Mouse (Mus musculus) cerebellum, postnatal 10 days (tissue): ENCODE data around the gene Pqlc2.

Experiments used
- DNase-seq, 2 experiments: peaks; one replicate each; pipeline ENCODE4 v3.0.0; 2021; ENCODE audit warnings: mixed read lengths in 2 of 2

Gene Pqlc2

GRCm38 (mm10) chr4:139302241-139302640 lies 8.3 kb downstream of the Pqlc2 start:
- no peak for DNase-seq

GRCm38 (mm10) chr4:139301780-139302179 lies 8.7 kb downstream of the Pqlc2 start:
- no peak for DNase-seq

GRCm38 (mm10) chr4:139298671-139299366 lies 11.7 kb downstream of the Pqlc2 start:
- DNase-seq = peak in 1 of 2 experiments; percentile 42

GRCm38 (mm10) chr4:139297566-139297965 lies 12.9 kb downstream of the Pqlc2 start:
- DNase-seq = peak; percentile 97 to 99

- DNase-seq = no peak
Observed at GRCm38 (mm10) chr4:139292038-139292437, 18.5 kb downstream of the Pqlc2 start.

- no peak for DNase-seq
Observed at GRCm38 (mm10) chr4:139291099-139291498, 19.4 kb downstream of the Pqlc2 start.

GRCm38 (mm10) chr4:139289017-139289416 lies 21.5 kb downstream of the Pqlc2 start:
- DNase-seq = peak; percentile 79 to 80

- peak; percentile 91 to 95 for DNase-seq
Observed at GRCm38 (mm10) chr4:139287122-139287863, 23.2 kb downstream of the Pqlc2 start.

- no peak for DNase-seq
Observed at GRCm38 (mm10) chr4:139286234-139286633, 24.3 kb downstream of the Pqlc2 start.

- no peak for DNase-seq
Observed at GRCm38 (mm10) chr4:139284877-139285276, 25.6 kb downstream of the Pqlc2 start.

GRCm38 (mm10) chr4:139282955-139283417 lies 27.5 kb downstream of the Pqlc2 start:
- peak; percentile 78 to 81 for DNase-seq

- no peak for DNase-seq
Observed at GRCm38 (mm10) chr4:139281791-139282345, 28.6 kb downstream of the Pqlc2 start.

- DNase-seq = no peak
Observed at GRCm38 (mm10) chr4:139280530-139280929, 30.0 kb downstream of the Pqlc2 start.

GRCm38 (mm10) chr4:139276411-139276810 lies 34.1 kb downstream of the Pqlc2 start:
- no peak for DNase-seq

- DNase-seq = peak; percentile 59 to 63
Observed at GRCm38 (mm10) chr4:139274573-139274972, 35.9 kb downstream of the Pqlc2 start.

- DNase-seq = no peak
Observed at GRCm38 (mm10) chr4:139272951-139273680, 37.4 kb downstream of the Pqlc2 start.

GRCm38 (mm10) chr4:139271562-139271961 lies 38.9 kb downstream of the Pqlc2 start:
- DNase-seq = no peak

- peak in 1 of 2 experiments; percentile 54 for DNase-seq
Observed at GRCm38 (mm10) chr4:139270168-139270567, 40.3 kb downstream of the Pqlc2 start.

GRCm38 (mm10) chr4:139268242-139268641 lies 42.3 kb downstream of the Pqlc2 start:
- DNase-seq = peak; percentile 62 to 69

- DNase-seq = no peak
Observed at GRCm38 (mm10) chr4:139267335-139267734, 43.2 kb downstream of the Pqlc2 start.

- DNase-seq = no peak
Observed at GRCm38 (mm10) chr4:139266500-139266865, 44.0 kb downstream of the Pqlc2 start.

GRCm38 (mm10) chr4:139265783-139266499 lies 44.6 kb downstream of the Pqlc2 start:
- peak; percentile 80 to 84 for DNase-seq
